Mouse (Mus musculus): Measurements from ENCODE around the gene Ppp6r1. TPM values are rescaled to one million over a fixed set of nuclear protein-coding genes. Genes with fewer than 3 reads are reported as not detected.
A peak's percentile ranks its signal among the peaks of the same experiment; 100 is the strongest.

The Ppp6r1 gene
- polyA plus RNA-seq, 1 experiment from 2014 or later, result 7.0 TPM

DNA sequence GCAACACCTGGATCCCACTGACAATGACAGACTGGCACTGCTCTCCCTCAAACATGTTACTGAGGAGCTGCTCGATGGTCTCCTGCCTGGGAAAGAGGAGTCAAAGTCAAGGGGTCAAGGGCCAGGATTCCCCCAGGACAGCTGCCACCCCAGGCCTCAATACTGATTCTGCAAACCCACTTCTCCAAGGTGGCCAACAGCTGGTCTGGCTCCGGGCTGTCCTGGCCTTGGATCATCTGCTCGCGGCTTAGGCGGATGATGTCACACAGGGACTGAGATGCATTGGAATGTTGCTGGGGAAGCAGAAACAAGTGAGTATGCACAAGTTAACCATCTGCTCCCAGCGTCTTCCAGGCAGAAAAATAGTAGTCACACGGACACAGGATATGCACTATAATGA, 16.9 kb downstream of the Ppp6r1 start:
- 84% methylated on average over 7 of the region's 7 CpGs for WGBS (ENCODE audit: insufficient replicate concordance)
- Histone ChIP-seq H3K36me3 (ENCODE audit: control insufficient read depth, insufficient read depth, low read length) (peaks cover 45% of the 10 kb centered on the region), H3K9ac (ENCODE audit: low read depth, low read length) (no peak overlapping the region), H3K4me2 (no peak overlapping the region), H3K4me1 (ENCODE audit: control insufficient read depth, insufficient read depth, low read length) (peaks cover under 1% of the 10 kb centered on the region), H3K9me3 (replicated peaks; ENCODE audit: control insufficient read depth, low read length) (no peaks in the 10 kb centered on the region), H3K27ac (ENCODE audit: low read depth, low read length) (no peak overlapping the region), H3K4me3 (ENCODE audit: low read depth, low read length) (no peak overlapping the region), H3K27me3 (ENCODE audit: control insufficient read depth, insufficient read depth, low read length) (no peaks in the 10 kb centered on the region)
- ATAC-seq (replicated peaks; ENCODE audit: insufficient number of reproducible peaks, low FRiP score, low TSS enrichment), result no peak

DNA sequence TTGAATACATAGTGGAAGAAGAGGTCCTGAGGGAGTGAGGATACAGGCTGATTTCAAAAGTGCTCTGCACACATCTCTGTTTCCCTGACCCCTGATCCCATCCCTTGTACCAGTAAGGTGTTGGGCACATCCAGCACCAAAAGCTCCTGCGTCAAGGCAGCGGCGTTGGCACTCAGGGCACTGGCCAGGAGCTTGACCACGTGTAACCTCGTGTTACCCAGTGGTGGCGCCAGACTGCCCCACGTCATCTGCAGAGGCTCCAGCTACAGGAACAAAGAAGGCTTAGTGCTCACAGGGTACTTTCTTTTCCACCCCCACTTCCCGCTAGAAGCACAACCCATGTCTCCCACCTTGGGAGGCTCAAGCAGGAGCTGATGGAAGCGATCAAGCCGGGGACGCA, 17.7 kb downstream of the Ppp6r1 start:
- Histone ChIP-seq H3K27ac (ENCODE audit: low read depth, low read length) (no peak overlapping the region), H3K36me3 (ENCODE audit: control insufficient read depth, insufficient read depth, low read length) (peaks cover 49% of the 10 kb centered on the region), H3K4me3 (ENCODE audit: low read depth, low read length) (no peak overlapping the region), H3K27me3 (ENCODE audit: control insufficient read depth, insufficient read depth, low read length) (no peaks in the 10 kb centered on the region), H3K4me1 (ENCODE audit: control insufficient read depth, insufficient read depth, low read length) (no peaks in the 10 kb centered on the region), H3K4me2 (no peak overlapping the region), H3K9ac (ENCODE audit: low read depth, low read length) (no peak overlapping the region), H3K9me3 (replicated peaks; ENCODE audit: control insufficient read depth, low read length) (no peaks in the 10 kb centered on the region)
- no peak for ATAC-seq (replicated peaks; ENCODE audit: insufficient number of reproducible peaks, low FRiP score, low TSS enrichment)
- WGBS (ENCODE audit: insufficient replicate concordance), result 84% methylated on average over 11 of the region's 11 CpGs

DNA sequence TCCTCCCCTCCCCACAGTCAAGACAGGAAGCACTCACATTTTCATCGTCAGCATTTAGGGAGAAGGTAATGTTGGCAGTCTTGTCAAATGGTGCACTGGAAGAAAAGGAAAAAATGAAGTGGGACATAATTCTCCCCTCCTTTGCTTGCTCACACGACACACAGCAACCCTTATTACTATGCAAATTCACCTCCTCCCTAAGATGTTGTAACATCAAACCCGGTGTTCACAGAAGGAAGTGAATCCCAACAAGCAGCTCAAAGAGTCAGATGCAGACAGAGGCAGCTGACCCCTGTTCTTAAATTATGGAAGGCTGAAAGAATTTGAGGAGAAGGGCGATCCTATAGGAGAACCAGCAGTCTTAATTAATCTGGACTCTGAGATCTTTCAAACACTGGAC, 22.6 kb downstream of the Ppp6r1 start:
- ATAC-seq (replicated peaks; ENCODE audit: insufficient number of reproducible peaks, low FRiP score, low TSS enrichment), result no peak
- H3K36me3 ChIP-seq (ENCODE audit: control insufficient read depth, insufficient read depth, low read length), result peaks cover 40% of the 10 kb centered on the region
- 83% methylated on average over 4 of the region's 4 CpGs for WGBS (ENCODE audit: insufficient replicate concordance)

GRCm38 (mm10) chr7:4631031-4631430, 27.8 kb downstream of the Ppp6r1 start, which contains the start of gene Tmem86b:
TSS of gene Tmem86b (minus strand) at chr7:4631422.
- Histone ChIP-seq H3K4me3 (ENCODE audit: low read depth, low read length) (no peak within 1 kb of the TSS), H3K27me3 (ENCODE audit: control insufficient read depth, insufficient read depth, low read length) (no peaks in the 10 kb centered on the region), H3K9ac (ENCODE audit: low read depth, low read length) (no peak within 1 kb of the TSS), H3K27ac (ENCODE audit: low read depth, low read length) (peak within 1 kb of the TSS; percentile 31; the same call in 1 of the 2 replicates), H3K9me3 (replicated peaks; ENCODE audit: control insufficient read depth, low read length) (no peaks in the 10 kb centered on the region), H3K4me1 (ENCODE audit: control insufficient read depth, insufficient read depth, low read length) (no peaks in the 10 kb centered on the region), H3K36me3 (ENCODE audit: control insufficient read depth, insufficient read depth, low read length) (peaks cover 30% of the 10 kb centered on the region), H3K4me2 (no peak within 1 kb of the TSS)
- no peak for ATAC-seq (replicated peaks; ENCODE audit: insufficient number of reproducible peaks, low FRiP score, low TSS enrichment)
- 86% methylated on average over 4 of the region's 4 CpGs for whole genome bisulfite sequencing (ENCODE audit: insufficient replicate concordance)

More for the DNA sequence above, 22.6 kb downstream of the Ppp6r1 start:
- Histone ChIP-seq H3K27me3 (ENCODE audit: control insufficient read depth, insufficient read depth, low read length) (no peaks in the 10 kb centered on the region), H3K9me3 (replicated peaks; ENCODE audit: control insufficient read depth, low read length) (no peaks in the 10 kb centered on the region), H3K27ac (ENCODE audit: low read depth, low read length) (no peak overlapping the region), H3K4me3 (ENCODE audit: low read depth, low read length) (no peak overlapping the region), H3K4me2 (no peak overlapping the region), H3K9ac (ENCODE audit: low read depth, low read length) (no peak overlapping the region), H3K4me1 (ENCODE audit: control insufficient read depth, insufficient read depth, low read length) (no peaks in the 10 kb centered on the region)

DNA sequence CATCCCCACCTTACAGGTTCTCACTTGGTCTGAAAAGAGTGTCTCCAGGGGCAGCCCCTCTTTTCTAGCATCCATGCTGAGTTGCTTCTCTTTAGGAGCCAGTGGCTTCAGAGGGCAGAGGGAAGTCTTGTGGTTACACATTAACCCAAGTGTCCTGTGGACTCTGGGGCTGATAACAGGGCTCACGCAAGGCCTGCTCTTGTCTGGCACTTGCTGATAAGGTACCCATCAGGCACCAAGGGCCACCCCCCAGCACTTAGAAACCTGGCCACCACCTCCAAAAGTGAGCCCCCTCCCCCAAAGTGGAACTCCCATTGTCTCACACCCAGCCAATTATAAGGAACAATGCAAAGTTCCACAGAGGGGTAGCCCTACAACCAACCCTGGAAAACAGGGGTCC, 28.6 kb downstream of the Ppp6r1 start:
- H3K4me3 ChIP-seq (ENCODE audit: low read depth, low read length), result peak overlapping the region; percentile 24
- H3K27me3 ChIP-seq (ENCODE audit: control insufficient read depth, insufficient read depth, low read length), result no peaks in the 10 kb centered on the region
- peak; percentile 87 for ATAC-seq (replicated peaks; ENCODE audit: insufficient number of reproducible peaks, low FRiP score, low TSS enrichment)
- peak overlapping the region; percentile 67 for H3K27ac ChIP-seq (ENCODE audit: low read depth, low read length)
- peaks cover 25% of the 10 kb centered on the region for H3K36me3 ChIP-seq (ENCODE audit: control insufficient read depth, insufficient read depth, low read length)
- 48% methylated on average over 1 of the region's 1 CpGs for WGBS (ENCODE audit: insufficient replicate concordance)
- H3K4me2 ChIP-seq, result peak overlapping the region; percentile 48; the same call in 1 of the 2 replicates
- peak overlapping the region; percentile 47; the same call in 1 of the 2 replicates for H3K9ac ChIP-seq (ENCODE audit: low read depth, low read length)
- H3K9me3 ChIP-seq (replicated peaks; ENCODE audit: control insufficient read depth, low read length), result no peaks in the 10 kb centered on the region
- no peaks in the 10 kb centered on the region for H3K4me1 ChIP-seq (ENCODE audit: control insufficient read depth, insufficient read depth, low read length)

DNA sequence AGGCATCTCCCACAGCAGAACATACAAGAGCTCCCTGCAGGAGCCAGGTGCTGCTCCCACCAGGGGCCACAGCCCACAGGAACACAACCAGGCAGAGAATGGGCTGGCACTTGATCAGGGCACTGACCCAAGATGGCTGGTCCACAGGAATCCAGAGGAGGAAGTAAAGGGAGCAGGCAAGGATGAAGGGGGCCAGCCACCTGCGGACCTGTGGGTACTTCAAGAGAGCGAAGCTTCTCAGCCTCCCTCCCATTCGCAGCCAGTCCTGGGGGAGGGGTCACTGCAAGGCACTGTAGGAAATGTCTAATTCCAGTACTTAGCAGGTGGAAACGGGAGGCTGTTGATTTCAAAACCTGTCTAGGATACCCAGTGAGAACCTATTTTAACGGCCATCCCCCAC, 29.2 kb downstream of the Ppp6r1 start:
- peak overlapping the region; percentile 24 for H3K4me3 ChIP-seq (ENCODE audit: low read depth, low read length)

DNA sequence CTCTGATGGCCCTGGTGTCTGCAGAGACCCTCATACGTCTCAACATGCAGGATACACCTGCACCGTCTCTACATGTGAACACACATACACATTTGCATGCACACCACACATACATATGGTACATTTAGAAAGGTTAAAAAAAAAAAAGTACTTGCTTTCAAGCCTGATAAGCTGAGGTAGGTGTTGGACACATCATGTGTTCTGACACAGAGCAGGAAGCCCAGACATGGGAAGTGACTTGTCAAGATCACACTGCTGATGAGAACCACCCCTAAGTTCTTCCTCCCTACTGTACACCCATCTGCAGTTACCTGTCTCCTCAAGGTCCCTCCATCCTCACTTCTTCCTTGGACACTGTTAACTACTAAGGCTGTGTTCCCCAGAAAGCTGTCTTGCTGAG, 32.9 kb downstream of the Ppp6r1 start:
- H3K4me2 ChIP-seq, result no peak overlapping the region
- no peak for ATAC-seq (replicated peaks; ENCODE audit: insufficient number of reproducible peaks, low FRiP score, low TSS enrichment)
- no peaks in the 10 kb centered on the region for H3K9me3 ChIP-seq (replicated peaks; ENCODE audit: control insufficient read depth, low read length)
- H3K4me1 ChIP-seq (ENCODE audit: control insufficient read depth, insufficient read depth, low read length), result no peaks in the 10 kb centered on the region
- H3K27ac ChIP-seq (ENCODE audit: low read depth, low read length), result no peak overlapping the region
- H3K27me3 ChIP-seq (ENCODE audit: control insufficient read depth, insufficient read depth, low read length), result no peaks in the 10 kb centered on the region
- no peak overlapping the region for H3K9ac ChIP-seq (ENCODE audit: low read depth, low read length)
- H3K4me3 ChIP-seq (ENCODE audit: low read depth, low read length), result no peak overlapping the region
- WGBS (ENCODE audit: insufficient replicate concordance), result 91% methylated on average over 2 of the region's 2 CpGs
- peaks cover 6% of the 10 kb centered on the region for H3K36me3 ChIP-seq (ENCODE audit: control insufficient read depth, insufficient read depth, low read length)

More for the DNA sequence above, 29.2 kb downstream of the Ppp6r1 start:
- H3K4me2 ChIP-seq, result peak overlapping the region; percentile 48
- H3K27ac ChIP-seq (ENCODE audit: low read depth, low read length), result peak overlapping the region; percentile 67
- H3K9ac ChIP-seq (ENCODE audit: low read depth, low read length), result peak overlapping the region; percentile 47; the same call in 1 of the 2 replicates
- no peaks in the 10 kb centered on the region for H3K9me3 ChIP-seq (replicated peaks; ENCODE audit: control insufficient read depth, low read length)
- H3K4me1 ChIP-seq (ENCODE audit: control insufficient read depth, insufficient read depth, low read length), result no peaks in the 10 kb centered on the region
- H3K27me3 ChIP-seq (ENCODE audit: control insufficient read depth, insufficient read depth, low read length), result no peaks in the 10 kb centered on the region
- WGBS (ENCODE audit: insufficient replicate concordance), result 73% methylated on average over 5 of the region's 5 CpGs
- 0 out of 2 replicates have a peak, but pooled peaks have one; percentile 14 for ATAC-seq (replicated peaks; ENCODE audit: insufficient number of reproducible peaks, low FRiP score, low TSS enrichment)
- peaks cover 25% of the 10 kb centered on the region for H3K36me3 ChIP-seq (ENCODE audit: control insufficient read depth, insufficient read depth, low read length)

DNA sequence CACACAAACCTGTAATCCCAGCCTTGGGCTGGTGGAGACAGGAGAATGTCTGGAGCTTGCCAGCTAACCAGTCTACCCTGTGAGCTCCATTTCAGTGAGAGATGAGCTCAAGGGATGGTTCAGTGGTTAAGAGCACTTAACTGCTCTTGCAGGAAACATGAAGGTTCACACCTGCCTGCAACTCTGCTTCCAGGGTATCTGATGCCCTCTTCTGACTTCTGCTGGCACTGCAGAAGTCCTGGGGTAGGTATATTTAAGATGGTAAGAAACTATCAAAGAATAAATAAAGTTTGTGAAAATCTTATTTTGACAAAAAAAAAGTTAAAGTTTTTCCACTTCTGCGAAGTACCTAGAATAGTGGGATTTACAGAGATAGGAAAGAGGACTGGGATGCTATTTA, 34.5 kb downstream of the Ppp6r1 start:
- 39% methylated on average over 1 of the region's 1 CpGs for WGBS (ENCODE audit: insufficient replicate concordance)
- Histone ChIP-seq H3K4me1 (ENCODE audit: control insufficient read depth, insufficient read depth, low read length) (no peaks in the 10 kb centered on the region), H3K27me3 (ENCODE audit: control insufficient read depth, insufficient read depth, low read length) (no peaks in the 10 kb centered on the region), H3K36me3 (ENCODE audit: control insufficient read depth, insufficient read depth, low read length) (peaks cover 3% of the 10 kb centered on the region; the same call in 1 of the 2 replicates), H3K27ac (ENCODE audit: low read depth, low read length) (no peak overlapping the region), H3K4me2 (no peak overlapping the region), H3K9me3 (replicated peaks; ENCODE audit: control insufficient read depth, low read length) (no peaks in the 10 kb centered on the region), H3K4me3 (ENCODE audit: low read depth, low read length) (no peak overlapping the region), H3K9ac (ENCODE audit: low read depth, low read length) (no peak overlapping the region)
- ATAC-seq (replicated peaks; ENCODE audit: insufficient number of reproducible peaks, low FRiP score, low TSS enrichment), result no peak

DNA sequence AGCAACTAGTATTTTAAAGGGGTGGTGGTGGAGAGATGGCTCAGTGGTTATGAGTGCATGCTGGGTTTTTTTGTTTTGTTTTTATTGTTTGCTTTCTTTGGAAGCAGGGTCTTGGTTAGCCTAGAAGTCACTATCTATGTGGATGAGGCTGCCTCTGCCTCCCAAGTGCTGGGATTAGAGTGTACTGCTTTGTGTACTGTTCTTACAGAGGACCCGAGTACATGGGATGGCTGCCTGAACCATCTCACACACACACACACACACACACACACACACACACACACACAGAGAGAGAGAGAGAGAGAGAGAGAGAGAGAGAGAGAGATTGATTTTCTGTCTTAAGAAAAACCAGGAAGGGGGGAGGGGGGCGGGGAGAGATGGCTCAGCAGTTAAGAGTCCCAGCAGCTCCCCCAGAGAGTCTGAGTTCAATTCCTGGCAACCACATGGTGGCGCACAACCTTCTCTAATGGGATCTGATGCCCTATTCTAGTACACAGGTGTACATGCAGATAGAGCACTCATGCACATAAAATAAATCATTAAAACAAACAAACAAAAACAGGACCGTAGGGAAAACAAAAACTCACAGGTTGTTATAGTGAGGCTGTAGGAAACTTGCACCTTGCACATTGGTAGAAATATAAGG, 35.2 kb downstream of the Ppp6r1 start:
- Histone ChIP-seq H3K4me2 (no peak overlapping the region), H3K9me3 (replicated peaks; ENCODE audit: control insufficient read depth, low read length) (no peaks in the 10 kb centered on the region), H3K27me3 (ENCODE audit: control insufficient read depth, insufficient read depth, low read length) (no peaks in the 10 kb centered on the region), H3K9ac (ENCODE audit: low read depth, low read length) (no peak overlapping the region), H3K27ac (ENCODE audit: low read depth, low read length) (no peak overlapping the region), H3K4me3 (ENCODE audit: low read depth, low read length) (no peak overlapping the region), H3K36me3 (ENCODE audit: control insufficient read depth, insufficient read depth, low read length) (no peaks in the 10 kb centered on the region; the same call in 1 of the 2 replicates), H3K4me1 (ENCODE audit: control insufficient read depth, insufficient read depth, low read length) (no peaks in the 10 kb centered on the region)
- no peak for ATAC-seq (replicated peaks; ENCODE audit: insufficient number of reproducible peaks, low FRiP score, low TSS enrichment)
- WGBS (ENCODE audit: insufficient replicate concordance), result 26% methylated on average over 4 of the region's 4 CpGs
